Mouse (Mus musculus) brain, embryonic 14.5 days (tissue): ENCODE results near the gene Helq. TPM values are rescaled to one million over a fixed set of nuclear protein-coding genes. Genes with fewer than 3 reads are reported as not detected.

Experiments used
- DNase-seq: peaks from one replicate; pipeline ENCODE4 v3.0.0-alpha.2; 2011; ENCODE audit warnings: low read depth
- CTCF ChIP-seq: fragments of 200-500 bp; IDR thresholded peaks from 2 replicates; pipeline ENCODE4 v1.5.1; 2012; ENCODE audit warnings: inconsistent platforms, mild to moderate bottlenecking, moderate library complexity, borderline replicate concordance; ENCODE audit not compliant: insufficient read depth, insufficient read length; ENCODE audit errors: extremely low read depth
- POLR2A ChIP-seq: fragments of 200-500 bp; IDR thresholded peaks from 2 replicates; pipeline ENCODE4 v1.6.1; 2012; ENCODE audit warnings: mild to moderate bottlenecking, inconsistent platforms, borderline replicate concordance; ENCODE audit not compliant: poor library complexity, insufficient read depth, insufficient read length, severe bottlenecking; ENCODE audit errors: extremely low read depth
- polyA plus RNA-seq: library from polyadenylated mRNA; depleted of rRNA; stranded (reverse); fragments of >200 nt; gene quantifications from 2 replicates; pipeline ENCODE4 v1.2.3, GENCODE M21; 2012; rRNA removed

Helq gene
- 31.6 and 32.3 TPM in 2 replicates for polyA plus RNA-seq

GRCm38 (mm10) chr5:100798165-100798860 lies at the start of gene Helq, which contains the start of gene Mrps18c:
Gene Helq, minus strand, starts transcription at chr5:100798598.
Gene Mrps18c, plus strand, starts transcription at chr5:100798627.
- peak; percentile 98 for DNase-seq
- peak; percentile 27; the same call in 1 of the 2 replicates for TF ChIP-seq POLR2A
- TF ChIP-seq CTCF, result no peak

- no peak for DNase-seq
- TF ChIP-seq CTCF (no peak), POLR2A (no peak)
Measured at GRCm38 (mm10) chr5:100847143-100847542, 48.7 kb upstream of the Helq start.

GRCm38 (mm10) chr5:100846599-100846920 lies 48.2 kb upstream of the Helq start:
- no peak for DNase-seq

GRCm38 (mm10) chr5:100845848-100846598 lies 47.6 kb upstream of the Helq start:
- DNase-seq, result peak; percentile 44
- no peak for TF ChIP-seq POLR2A
- no peak for TF ChIP-seq CTCF

More at GRCm38 (mm10) chr5:100846599-100846920, 48.2 kb upstream of the Helq start:
- no peak for TF ChIP-seq POLR2A
- no peak for TF ChIP-seq CTCF

GRCm38 (mm10) chr5:100845485-100845847 lies 47.1 kb upstream of the Helq start, which contains the start of gene Gpat3:
Gene Gpat3, plus strand, starts transcription at chr5:100845713.
- DNase-seq, result peak; percentile 60
- TF ChIP-seq POLR2A (no peak), CTCF (no peak)

- no peak for DNase-seq
- TF ChIP-seq POLR2A (no peak), CTCF (no peak)
Measured at GRCm38 (mm10) chr5:100844485-100844884, 46.1 kb upstream of the Helq start.

GRCm38 (mm10) chr5:100837907-100838306 lies 39.5 kb upstream of the Helq start:
- DNase-seq, result no peak
- TF ChIP-seq POLR2A, result no peak
- TF ChIP-seq CTCF, result no peak

- peak; percentile 19 for DNase-seq
- TF ChIP-seq CTCF, result no peak
- TF ChIP-seq POLR2A, result no peak
Measured at GRCm38 (mm10) chr5:100835862-100836538, 37.6 kb upstream of the Helq start.

GRCm38 (mm10) chr5:100833841-100834240 lies 35.4 kb upstream of the Helq start:
- TF ChIP-seq CTCF (no peak), POLR2A (no peak)
- DNase-seq, result no peak

- TF ChIP-seq POLR2A (no peak), CTCF (no peak)
Measured at GRCm38 (mm10) chr5:100832680-100833079, 34.3 kb upstream of the Helq start.

GRCm38 (mm10) chr5:100828701-100829100 lies 30.3 kb upstream of the Helq start:
- TF ChIP-seq POLR2A (no peak), CTCF (no peak)
- no peak for DNase-seq

More at GRCm38 (mm10) chr5:100832680-100833079, 34.3 kb upstream of the Helq start:
- DNase-seq, result no peak
